Mouse (Mus musculus) stomach, postnatal 0 days (tissue): ENCODE data around the gene Slc24a3.

ENCODE experiments used
- CTCF ChIP-seq: IDR thresholded peaks from 2 replicates; pipeline ENCODE4 v1.5.1; 2016; ENCODE audit warnings: antibody characterized with exemption, low read depth, mild to moderate bottlenecking, moderate library complexity
- EP300 ChIP-seq: optimal IDR thresholded peaks from 2 replicates; pipeline ENCODE3; 2016; ENCODE audit warnings: antibody characterized with exemption

- TF ChIP-seq CTCF (peak; percentile 36; the same call in 1 of the 2 replicates), EP300 (no peak)
These were observed 508.4 kb downstream of the Slc24a3 start for GRCm38 (mm10) chr2:145675756-145676543.
